Mouse (Mus musculus) hematopoietic stem cell, adult 5-6 weeks (primary cell): ENCODE data around the gene Cited4. TPM values are rescaled to one million over a fixed set of nuclear protein-coding genes. Genes with fewer than 3 reads are reported as not detected.

Experiments used
- ATAC-seq, 2 experiments: fragments of 125-278 bp in 1 of 2; replicated peaks in 1 of 2; 2 replicates each; pipeline ENCODE4 v1.8.0; 2016 to 2017; ENCODE audit warnings: inconsistent platforms in 2 of 2, mild to moderate bottlenecking in 2 of 2, moderate number of reproducible peaks in 2 of 2, low read depth in 1 of 2, moderate TSS enrichment in 1 of 2; ENCODE audit not compliant: low FRiP score in 2 of 2, poor library complexity in 2 of 2, severe bottlenecking in 2 of 2, insufficient read depth in 1 of 2, low TSS enrichment in 1 of 2
- total RNA-seq: library from RNA; stranded (forward); fragments of 172-1452, 232-1000 nt; gene quantifications from 2 replicates; pipeline ENCODE4 v1.2.3, GENCODE M21; 2017

Cited4 gene
- total RNA-seq, 1 experiment from 2014 or later: 2.3 TPM

GRCm38 (mm10) chr4:120671046-120671445 lies 4.7 kb downstream of the Cited4 start:
- no peak for ATAC-seq

DNA sequence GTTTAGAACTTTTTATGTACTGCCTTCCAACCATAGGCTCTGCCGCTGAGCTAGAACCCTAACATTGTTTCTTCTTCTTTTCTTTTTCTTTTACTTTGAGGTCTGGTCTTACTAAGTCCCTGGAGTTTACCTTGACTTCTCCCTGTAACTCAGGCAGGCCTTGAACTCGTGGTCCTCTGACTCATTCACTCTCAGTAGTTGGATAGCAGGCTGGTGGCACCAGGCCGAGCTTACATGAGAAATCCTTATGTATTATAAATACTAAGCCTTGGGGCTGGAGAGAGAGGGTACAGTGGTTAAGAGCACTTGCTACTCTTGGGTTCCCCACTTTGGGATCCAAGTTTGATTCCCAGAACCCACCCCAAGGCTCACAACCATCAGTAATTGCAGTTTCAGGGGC lies 7.2 kb downstream of the Cited4 start:
- ATAC-seq: no peak

GRCm38 (mm10) chr4:120674775-120675451 lies 8.5 kb downstream of the Cited4 start:
- ATAC-seq: peak in 1 of 2 experiments; percentile 60; a peak in 1 of 4 replicates

DNA sequence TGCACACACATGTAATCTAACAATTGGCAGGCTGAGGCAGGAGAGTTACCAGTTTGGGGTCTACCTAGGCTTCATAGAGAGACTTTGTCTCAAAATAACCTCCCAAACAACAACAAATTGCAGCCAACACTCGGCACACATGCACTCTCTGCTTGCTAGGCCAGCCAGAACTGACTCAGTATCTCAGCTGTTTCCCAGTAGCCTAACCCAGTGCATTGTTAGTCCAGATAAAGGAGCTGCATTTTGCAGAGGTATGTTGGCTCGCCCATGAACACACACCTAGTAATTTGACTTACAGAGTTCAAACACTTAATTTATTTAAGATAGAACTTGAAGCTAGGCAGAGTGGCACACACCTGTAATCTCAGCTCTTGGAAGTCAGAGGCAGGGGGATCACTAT lies 9.3 kb downstream of the Cited4 start:
- no peak for ATAC-seq

- no peak for ATAC-seq
These were observed 14.6 kb downstream of the Cited4 start for GRCm38 (mm10) chr4:120680953-120681352.

GRCm38 (mm10) chr4:120682168-120682567 lies 15.8 kb downstream of the Cited4 start:
- ATAC-seq: peak; percentile 58 to 65; a peak in 3 of 4 replicates

DNA sequence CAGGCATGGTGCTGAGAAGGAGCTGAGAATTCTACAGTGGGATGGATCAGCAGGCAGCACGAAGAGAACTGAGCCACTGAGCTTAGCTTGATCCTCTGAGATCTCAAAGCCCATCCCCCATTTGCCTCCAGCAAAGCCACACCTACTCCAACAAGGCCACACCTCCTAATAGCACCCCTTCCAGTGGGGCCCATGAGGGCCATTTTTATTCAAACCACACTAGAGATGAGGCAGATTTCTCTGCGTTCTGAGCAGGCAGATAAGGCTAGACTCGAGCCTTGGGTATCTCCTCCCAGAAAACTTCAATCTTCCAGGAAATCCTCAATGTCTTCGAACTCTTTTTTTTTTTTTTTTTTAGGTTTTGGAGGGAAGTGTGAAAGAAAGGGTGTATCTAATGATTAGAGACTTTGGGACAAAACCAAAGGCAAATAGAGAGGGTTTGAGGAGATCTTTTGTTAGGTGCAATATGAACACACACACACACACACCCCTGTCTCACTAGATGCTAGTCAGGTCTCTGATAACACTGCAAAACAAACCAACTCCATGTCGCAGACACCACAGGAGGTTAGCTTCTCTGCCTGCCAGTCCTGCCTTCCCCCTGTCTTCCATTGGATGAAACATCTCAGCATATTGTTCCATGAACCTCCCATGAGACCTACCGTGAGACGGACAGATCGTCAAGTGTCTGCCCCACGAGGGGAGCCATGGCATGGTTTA lies 17.1 kb downstream of the Cited4 start:
- ATAC-seq: no peak

GRCm38 (mm10) chr4:120687282-120687681 lies 20.9 kb downstream of the Cited4 start:
- no peak for ATAC-seq

DNA sequence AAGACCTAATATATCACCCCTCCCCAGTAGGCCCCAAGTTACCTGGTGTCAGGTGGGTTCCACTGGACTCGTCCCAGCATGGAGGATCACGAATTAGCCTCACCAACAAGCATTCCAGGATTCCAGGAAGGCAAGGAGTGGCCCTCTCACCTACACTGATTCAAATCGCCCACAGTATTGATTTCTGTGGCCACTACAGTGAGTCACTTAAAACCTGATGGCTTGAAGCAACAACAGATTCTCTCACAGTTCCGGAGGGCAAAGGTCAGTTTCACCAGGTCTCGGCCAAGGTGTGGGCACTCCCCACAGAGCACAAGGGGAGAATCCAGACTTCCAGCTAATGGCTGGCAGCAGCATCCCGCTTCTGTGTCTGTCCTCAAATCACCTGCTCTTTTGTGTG lies 22.9 kb downstream of the Cited4 start:
- ATAC-seq: no peak

DNA sequence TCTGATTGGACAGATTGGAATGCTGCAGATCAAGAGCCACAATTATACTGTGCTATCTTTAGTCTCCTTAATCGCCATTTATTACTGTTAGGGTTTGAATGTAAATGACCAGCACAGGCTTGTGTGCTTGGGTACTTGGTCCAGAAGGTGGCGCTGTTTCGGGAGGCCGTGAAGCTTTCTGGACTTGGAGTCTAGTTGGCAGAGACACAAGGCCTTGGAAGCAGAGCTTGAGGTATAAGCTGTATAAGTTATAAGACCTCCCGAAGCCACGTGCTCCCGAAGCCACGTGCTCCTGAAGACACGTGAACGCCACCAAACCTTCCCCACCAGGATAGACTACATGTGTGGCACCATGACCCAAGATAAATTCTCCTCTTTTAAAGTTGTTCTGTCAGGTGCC lies 26.3 kb downstream of the Cited4 start:
- ATAC-seq: no peak

GRCm38 (mm10) chr4:120697353-120697752 lies 31.0 kb downstream of the Cited4 start:
- ATAC-seq: no peak

GRCm38 (mm10) chr4:120697799-120698484 lies 31.6 kb downstream of the Cited4 start:
- ATAC-seq: no peak

GRCm38 (mm10) chr4:120701180-120701579 lies 34.8 kb downstream of the Cited4 start:
- no peak for ATAC-seq

GRCm38 (mm10) chr4:120702056-120702455 lies 35.7 kb downstream of the Cited4 start:
- no peak for ATAC-seq

GRCm38 (mm10) chr4:120702511-120702910 lies 36.1 kb downstream of the Cited4 start:
- ATAC-seq: no peak

DNA sequence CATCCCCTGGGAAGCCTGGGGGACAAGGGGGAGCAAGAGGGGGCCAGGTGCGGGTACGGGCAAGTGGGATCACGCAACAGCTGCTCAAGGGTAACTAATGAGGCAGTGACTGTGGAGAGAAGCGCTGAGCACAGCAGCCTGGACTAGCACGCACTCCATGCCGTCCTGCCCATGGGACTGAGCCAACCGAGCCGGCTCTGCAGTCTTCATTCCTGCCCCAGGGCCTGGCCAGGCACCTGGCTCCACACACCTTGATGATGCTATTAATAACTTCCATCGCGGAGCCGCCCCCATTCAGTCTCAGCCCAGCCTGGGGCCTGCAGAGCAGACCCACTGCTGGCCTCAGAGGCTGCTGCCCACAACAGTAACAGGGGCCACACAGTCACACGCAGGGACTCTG lies 45.9 kb downstream of the Cited4 start:
- ATAC-seq: no peak

DNA sequence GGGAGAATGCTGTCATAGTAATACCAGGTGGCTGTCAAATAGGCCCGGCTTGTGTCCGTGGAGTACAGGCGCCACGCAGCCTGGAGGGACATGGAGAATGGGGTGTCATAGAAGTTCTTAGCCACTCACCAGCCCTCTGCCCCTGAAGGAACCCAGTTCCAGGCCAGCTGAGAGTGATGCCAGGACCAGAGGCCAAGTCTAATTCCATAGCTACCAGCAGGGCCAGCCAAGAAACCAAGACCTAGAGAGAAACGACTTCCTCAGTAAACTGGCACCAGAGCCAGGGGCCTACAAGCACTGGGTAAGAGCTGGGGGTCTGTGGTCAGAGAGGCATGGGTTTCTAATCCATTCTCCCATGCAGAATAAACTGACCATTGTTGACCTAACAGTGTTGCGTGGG lies 46.6 kb downstream of the Cited4 start:
- no peak for ATAC-seq

GRCm38 (mm10) chr4:120713856-120714497 lies 47.6 kb downstream of the Cited4 start:
- no peak for ATAC-seq
